Mouse (Mus musculus): ENCODE data around the gene Pnkp. TPM values are rescaled to one million over a fixed set of nuclear protein-coding genes. Genes with fewer than 3 reads are reported as not detected.
"Not testable (repeated sequence)": the region's sequence is repeated elsewhere in the genome, so short reads cannot be mapped to it uniquely, and the experiment has no call there.

Gene Pnkp
- polyA plus RNA-seq, 1 experiment from 2014 or later: 27.6 TPM

- H3K4me1 ChIP-seq (replicated peaks; ENCODE audit: control insufficient read depth, insufficient read depth, low read length): peaks cover 12% of the 10 kb centered on the region
- H3K27me3 ChIP-seq (ENCODE audit: control insufficient read depth, insufficient read depth, low read length): no peaks in the 10 kb centered on the region
- WGBS: 8% methylated on average over 16 of the region's 16 CpGs
- peak overlapping the region; percentile 98 for H3K4me3 ChIP-seq (ENCODE audit: low read depth, low read length)
- no peaks in the 10 kb centered on the region for H3K9me3 ChIP-seq (ENCODE audit: control insufficient read depth, low read length)
- DNase-seq (ENCODE audit: low spot score) (no peak), ATAC-seq (ENCODE audit: low FRiP score) (no peak)
- H3K27ac ChIP-seq (ENCODE audit: low read depth, low read length): 0 out of 2 replicates have a peak overlapping the region, but pooled peaks have one; percentile 100
- H3K9ac ChIP-seq (ENCODE audit: low read depth, low read length): peak overlapping the region; percentile 100
- H3K4me2 ChIP-seq (replicated peaks; ENCODE audit: low read depth, low read length): peak overlapping the region; percentile 79
- H3K36me3 ChIP-seq (ENCODE audit: control insufficient read depth, insufficient read depth, low read length): peaks cover 12% of the 10 kb centered on the region; the same call in 1 of the 2 replicates
Measured at GRCm38 (mm10) chr7:44868465-44868864, 11.5 kb downstream of the Pnkp start.

- Histone ChIP-seq H3K9ac (ENCODE audit: low read depth, low read length) (peak overlapping the region; percentile 100), H3K4me1 (replicated peaks; ENCODE audit: control insufficient read depth, insufficient read depth, low read length) (peaks cover 12% of the 10 kb centered on the region), H3K9me3 (ENCODE audit: control insufficient read depth, low read length) (no peaks in the 10 kb centered on the region), H3K27ac (ENCODE audit: low read depth, low read length) (peak overlapping the region; percentile 100), H3K36me3 (ENCODE audit: control insufficient read depth, insufficient read depth, low read length) (0 out of 2 replicates have a peak, but pooled peaks cover 7% of the 10 kb centered on the region), H3K4me3 (ENCODE audit: low read depth, low read length) (peak overlapping the region; percentile 98), H3K4me2 (replicated peaks; ENCODE audit: low read depth, low read length) (peak overlapping the region; percentile 79), H3K27me3 (ENCODE audit: control insufficient read depth, insufficient read depth, low read length) (no peaks in the 10 kb centered on the region)
- peak; percentile 46 for ATAC-seq (ENCODE audit: low FRiP score)
- WGBS: under 1% methylated on average over 83 of the region's 108 CpGs
- peak; percentile 70 for DNase-seq (ENCODE audit: low spot score)
Measured at GRCm38 (mm10) chr7:44868919-44869696, 12.2 kb downstream of the Pnkp start.

- 0 out of 2 replicates have a peak, but pooled peaks cover 4% of the 10 kb centered on the region for H3K36me3 ChIP-seq (ENCODE audit: control insufficient read depth, insufficient read depth, low read length)
- H3K9ac ChIP-seq (ENCODE audit: low read depth, low read length): peak within 1 kb of the TSS; percentile 100
- WGBS: 12% methylated on average over 29 of the region's 29 CpGs
- peaks cover 12% of the 10 kb centered on the region for H3K4me1 ChIP-seq (replicated peaks; ENCODE audit: control insufficient read depth, insufficient read depth, low read length)
- H3K9me3 ChIP-seq (ENCODE audit: control insufficient read depth, low read length): no peaks in the 10 kb centered on the region
- peak within 1 kb of the TSS; percentile 79 for H3K4me2 ChIP-seq (replicated peaks; ENCODE audit: low read depth, low read length)
- H3K27ac ChIP-seq (ENCODE audit: low read depth, low read length): peak within 1 kb of the TSS; percentile 100
- ATAC-seq (ENCODE audit: low FRiP score) (peak; percentile 95), DNase-seq (ENCODE audit: low spot score) (peak; percentile 93)
- H3K4me3 ChIP-seq (ENCODE audit: low read depth, low read length): peak within 1 kb of the TSS; percentile 98
- H3K27me3 ChIP-seq (ENCODE audit: control insufficient read depth, insufficient read depth, low read length): no peaks in the 10 kb centered on the region
Measured at GRCm38 (mm10) chr7:44869697-44870528, 13.0 kb downstream of the Pnkp start, which contains the start of gene Ptov1. Gene Ptov1 (minus strand): TSS chr7:44869788.

- Histone ChIP-seq H3K9ac (ENCODE audit: low read depth, low read length) (peak overlapping the region; percentile 100), H3K4me3 (ENCODE audit: low read depth, low read length) (no peak overlapping the region; the same call in 1 of the 2 replicates), H3K4me2 (replicated peaks; ENCODE audit: low read depth, low read length) (no peak overlapping the region), H3K27me3 (ENCODE audit: control insufficient read depth, insufficient read depth, low read length) (no peaks in the 10 kb centered on the region), H3K9me3 (ENCODE audit: control insufficient read depth, low read length) (no peaks in the 10 kb centered on the region), H3K4me1 (replicated peaks; ENCODE audit: control insufficient read depth, insufficient read depth, low read length) (peaks cover 12% of the 10 kb centered on the region), H3K27ac (ENCODE audit: low read depth, low read length) (peak overlapping the region; percentile 100; the same call in 1 of the 2 replicates), H3K36me3 (ENCODE audit: control insufficient read depth, insufficient read depth, low read length) (no peaks in the 10 kb centered on the region)
- 85% methylated on average over 6 of the region's 6 CpGs for WGBS
- DNase-seq (ENCODE audit: low spot score) (no peak), ATAC-seq (ENCODE audit: low FRiP score) (no peak)
Measured at GRCm38 (mm10) chr7:44870614-44871013, 13.7 kb downstream of the Pnkp start.

GRCm38 (mm10) chr7:44871181-44871580, 14.2 kb downstream of the Pnkp start:
- WGBS: 42% methylated on average over 1 of the region's 1 CpGs

GRCm38 (mm10) chr7:44871774-44872173, 14.8 kb downstream of the Pnkp start:
- peaks cover 12% of the 10 kb centered on the region for H3K4me1 ChIP-seq (replicated peaks; ENCODE audit: control insufficient read depth, insufficient read depth, low read length)
- not testable (repeated sequence) for DNase-seq (ENCODE audit: low spot score); H3K4me3 ChIP-seq (ENCODE audit: low read depth, low read length); H3K4me2 ChIP-seq (replicated peaks; ENCODE audit: low read depth, low read length); H3K9ac ChIP-seq (ENCODE audit: low read depth, low read length); H3K36me3 ChIP-seq (ENCODE audit: control insufficient read depth, insufficient read depth, low read length); H3K9me3 ChIP-seq (ENCODE audit: control insufficient read depth, low read length); ATAC-seq (ENCODE audit: low FRiP score); H3K27ac ChIP-seq (ENCODE audit: low read depth, low read length); H3K27me3 ChIP-seq (ENCODE audit: control insufficient read depth, insufficient read depth, low read length)
- WGBS: 91% methylated on average over 2 of the region's 2 CpGs

More at GRCm38 (mm10) chr7:44871181-44871580, 14.2 kb downstream of the Pnkp start:
- DNase-seq (ENCODE audit: low spot score) (no peak), ATAC-seq (ENCODE audit: low FRiP score) (no peak)
- Histone ChIP-seq H3K4me3 (ENCODE audit: low read depth, low read length) (no peak overlapping the region), H3K27ac (ENCODE audit: low read depth, low read length) (no peak overlapping the region), H3K4me1 (replicated peaks; ENCODE audit: control insufficient read depth, insufficient read depth, low read length) (peaks cover 12% of the 10 kb centered on the region), H3K36me3 (ENCODE audit: control insufficient read depth, insufficient read depth, low read length) (no peaks in the 10 kb centered on the region), H3K9ac (ENCODE audit: low read depth, low read length) (no peak overlapping the region), H3K9me3 (ENCODE audit: control insufficient read depth, low read length) (no peaks in the 10 kb centered on the region), H3K4me2 (replicated peaks; ENCODE audit: low read depth, low read length) (no peak overlapping the region), H3K27me3 (ENCODE audit: control insufficient read depth, insufficient read depth, low read length) (no peaks in the 10 kb centered on the region)

GRCm38 (mm10) chr7:44877833-44878232, 20.9 kb downstream of the Pnkp start:
- ATAC-seq (ENCODE audit: low FRiP score) (no peak), DNase-seq (ENCODE audit: low spot score) (no peak)
- H3K4me2 ChIP-seq (replicated peaks; ENCODE audit: low read depth, low read length): no peak overlapping the region
- H3K4me1 ChIP-seq (replicated peaks; ENCODE audit: control insufficient read depth, insufficient read depth, low read length): no peaks in the 10 kb centered on the region
- 93% methylated on average over 14 of the region's 14 CpGs for WGBS
- no peak overlapping the region for H3K9ac ChIP-seq (ENCODE audit: low read depth, low read length)
- no peak overlapping the region for H3K27ac ChIP-seq (ENCODE audit: low read depth, low read length)
- H3K27me3 ChIP-seq (ENCODE audit: control insufficient read depth, insufficient read depth, low read length): no peaks in the 10 kb centered on the region
- no peaks in the 10 kb centered on the region for H3K9me3 ChIP-seq (ENCODE audit: control insufficient read depth, low read length)
- no peak overlapping the region for H3K4me3 ChIP-seq (ENCODE audit: low read depth, low read length)
- H3K36me3 ChIP-seq (ENCODE audit: control insufficient read depth, insufficient read depth, low read length): peaks cover 31% of the 10 kb centered on the region

- H3K9ac ChIP-seq (ENCODE audit: low read depth, low read length): no peak overlapping the region
- H3K9me3 ChIP-seq (ENCODE audit: control insufficient read depth, low read length): no peaks in the 10 kb centered on the region
- 100% methylated on average over 3 of the region's 3 CpGs for WGBS
- no peak for ATAC-seq (ENCODE audit: low FRiP score)
- no peak overlapping the region for H3K27ac ChIP-seq (ENCODE audit: low read depth, low read length)
- no peak overlapping the region for H3K4me3 ChIP-seq (ENCODE audit: low read depth, low read length)
- H3K27me3 ChIP-seq (ENCODE audit: control insufficient read depth, insufficient read depth, low read length): no peaks in the 10 kb centered on the region
- H3K36me3 ChIP-seq (ENCODE audit: control insufficient read depth, insufficient read depth, low read length): peaks cover 37% of the 10 kb centered on the region
- H3K4me2 ChIP-seq (replicated peaks; ENCODE audit: low read depth, low read length): no peak overlapping the region
- no peaks in the 10 kb centered on the region for H3K4me1 ChIP-seq (replicated peaks; ENCODE audit: control insufficient read depth, insufficient read depth, low read length)
- no peak for DNase-seq (ENCODE audit: low spot score)
Measured at GRCm38 (mm10) chr7:44883036-44883435, 26.1 kb downstream of the Pnkp start.

Data from hindbrain, embryonic 11.5 days (tissue).